Mouse (Mus musculus) urinary bladder, adult 18-20 months (tissue): ENCODE data around the gene Nr1d2.
"Not testable (repeated sequence)": the region's sequence is repeated elsewhere in the genome, so short reads cannot be mapped to it uniquely, and the experiment has no call there.

Source experiments
- DNase-seq, 2 experiments: peaks; one replicate each; pipeline ENCODE4 v3.0.0; 2022; ENCODE audit warnings: low spot score in 2 of 2, mixed read lengths in 2 of 2

Nr1d2 gene

DNA sequence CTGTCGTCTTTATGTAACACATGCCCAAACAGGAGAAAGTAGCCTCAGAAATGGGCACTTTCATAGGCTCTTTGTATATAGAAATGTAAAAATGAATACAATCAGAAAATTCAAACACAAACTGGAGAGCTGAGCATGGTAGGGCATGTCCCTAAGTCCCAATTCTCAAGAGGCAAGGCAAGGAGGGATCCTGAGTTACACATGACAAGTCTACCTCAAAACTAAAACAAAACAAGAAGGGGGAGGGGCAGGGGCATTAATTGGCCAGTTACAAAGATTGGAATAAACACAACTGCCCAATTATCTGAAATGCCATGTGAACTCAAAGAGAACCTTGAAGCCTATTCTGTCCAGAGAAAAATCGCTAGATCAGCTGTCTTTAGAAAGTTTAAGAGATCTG, 5.9 kb downstream of the Nr1d2 start:
- no peak for DNase-seq

DNA sequence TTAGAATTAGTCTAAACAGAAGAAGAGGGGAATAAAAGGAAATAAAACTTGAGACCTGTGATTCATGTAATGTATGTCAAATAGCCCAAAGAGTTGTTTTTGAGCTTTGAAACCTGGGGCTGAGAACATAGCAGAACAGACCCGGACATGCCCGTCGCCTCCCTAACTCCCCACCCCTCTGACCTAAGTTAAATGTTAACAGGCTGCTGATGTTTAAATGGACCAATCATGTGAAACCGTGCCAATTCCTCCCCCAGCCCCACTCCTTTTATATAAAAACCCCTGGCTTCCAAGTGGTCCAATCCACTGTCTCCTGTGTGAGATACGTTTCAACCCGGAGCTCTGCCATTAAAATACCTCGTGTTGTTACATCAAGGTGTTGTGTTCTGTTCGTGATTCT, 7.1 kb downstream of the Nr1d2 start:
- DNase-seq: not testable (repeated sequence)

DNA sequence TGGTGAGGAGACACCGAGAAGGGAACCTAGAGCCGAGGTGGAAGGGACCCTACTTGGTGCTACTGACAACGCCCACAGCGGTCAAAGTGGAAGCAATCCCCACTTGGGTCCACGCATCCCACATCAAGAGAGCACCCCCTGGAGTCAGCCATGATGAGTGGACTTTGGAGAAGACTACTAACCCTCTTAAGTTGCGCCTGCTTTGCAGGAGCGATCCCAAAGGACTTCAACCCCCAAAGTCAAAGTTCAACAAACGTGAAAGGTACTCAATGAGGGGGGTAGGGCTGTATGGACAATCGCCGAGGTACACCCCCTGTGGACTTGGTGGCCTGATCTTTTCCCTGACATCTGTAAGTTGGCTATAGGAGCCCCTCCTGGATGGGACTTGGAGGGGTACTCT, 9.2 kb downstream of the Nr1d2 start:
- not testable (repeated sequence) for DNase-seq

DNA sequence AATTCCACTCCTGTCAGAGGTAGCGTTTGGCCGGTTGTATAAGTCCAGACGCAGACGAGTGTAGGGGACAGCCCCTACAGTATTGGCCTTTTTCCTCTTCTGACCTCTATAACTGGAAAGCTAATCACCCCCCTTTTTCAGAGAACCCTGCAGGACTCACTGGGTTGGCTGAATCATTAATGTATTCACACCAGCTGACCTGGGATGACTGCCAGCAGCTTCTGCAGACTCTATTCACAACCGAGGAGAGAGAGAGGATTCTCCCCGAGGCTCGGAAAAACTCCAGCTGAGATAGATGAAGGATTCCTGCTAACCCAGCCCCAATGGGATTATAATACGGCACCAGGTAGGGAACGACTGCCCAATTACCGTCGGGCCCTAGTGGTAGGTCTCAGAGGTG, 12.7 kb downstream of the Nr1d2 start:
- DNase-seq: not testable (repeated sequence)

DNA sequence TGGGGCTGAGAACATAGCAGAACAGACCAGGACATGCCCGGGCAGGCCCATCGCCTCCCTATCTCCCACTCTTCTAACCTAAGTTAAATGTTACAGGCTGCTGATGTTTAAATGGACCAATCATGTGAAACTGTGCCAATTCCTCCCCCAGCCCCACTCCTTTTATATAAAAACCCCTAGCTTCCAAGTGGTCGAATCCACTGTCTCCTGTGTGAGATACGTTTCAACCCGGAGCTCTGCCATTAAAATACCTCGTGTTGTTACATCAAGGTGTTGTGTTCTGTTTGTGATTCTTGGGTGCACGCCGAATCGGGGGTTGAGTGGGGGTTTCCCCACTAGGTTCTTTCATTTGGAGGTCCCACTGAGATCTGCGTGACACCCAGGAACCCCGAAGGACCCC, 13.5 kb downstream of the Nr1d2 start:
- DNase-seq: not testable (repeated sequence)

DNA sequence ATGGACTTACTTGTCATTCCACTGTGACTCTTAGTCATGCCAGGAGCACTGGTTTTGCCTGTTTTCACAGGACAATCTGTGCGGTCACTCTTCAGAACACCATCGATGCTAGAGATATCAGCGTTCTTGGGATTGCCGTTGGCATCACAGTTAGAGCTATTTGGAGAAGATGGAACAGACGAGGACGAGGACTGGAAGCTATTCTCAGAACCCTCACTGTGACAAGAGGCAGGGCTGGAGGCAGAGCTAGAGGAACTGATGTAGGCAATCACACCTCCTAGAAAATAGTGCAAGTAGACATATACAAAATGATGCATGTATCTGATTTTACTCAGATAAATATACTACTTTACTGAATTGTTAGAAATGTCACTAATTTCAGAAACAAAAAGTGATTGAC, 16.9 kb downstream of the Nr1d2 start:
- no peak for DNase-seq

DNA sequence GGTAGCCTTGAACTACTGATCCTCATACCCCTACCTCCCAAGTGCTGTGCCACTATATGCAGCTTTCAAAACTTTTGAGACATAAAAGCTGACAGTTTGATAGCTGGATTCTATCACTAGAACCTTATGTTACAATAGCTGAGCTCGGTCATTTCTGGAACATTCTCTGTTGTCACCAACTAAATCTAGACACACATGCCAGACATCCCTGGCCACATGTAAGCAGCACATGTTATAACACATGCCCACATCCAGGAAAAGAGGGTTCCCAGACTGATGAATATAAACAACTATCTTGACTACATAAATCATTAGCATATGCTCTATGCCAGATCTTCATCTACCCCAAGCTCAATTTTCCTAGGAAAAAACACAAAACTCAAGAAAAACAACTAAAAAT, 21.8 kb downstream of the Nr1d2 start:
- no peak for DNase-seq

DNA sequence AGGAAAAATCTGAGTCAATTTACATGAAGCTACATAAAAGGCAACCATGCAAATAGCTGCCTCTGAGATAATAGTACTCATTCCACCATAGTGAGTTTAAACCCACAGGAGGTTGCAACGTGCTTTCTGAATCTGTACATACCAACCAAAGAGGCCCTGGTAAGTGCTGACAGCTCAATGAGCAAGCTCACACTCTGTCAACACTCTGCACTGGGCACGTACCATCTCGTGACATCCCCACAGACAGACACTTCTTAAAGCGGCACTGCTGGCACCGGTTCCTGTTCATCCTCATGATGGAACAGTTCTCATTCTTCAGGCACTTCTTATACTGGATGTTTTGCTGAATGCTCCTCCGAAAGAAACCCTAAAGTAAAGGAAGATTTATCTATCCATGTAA, 22.5 kb downstream of the Nr1d2 start:
- DNase-seq: no peak

DNA sequence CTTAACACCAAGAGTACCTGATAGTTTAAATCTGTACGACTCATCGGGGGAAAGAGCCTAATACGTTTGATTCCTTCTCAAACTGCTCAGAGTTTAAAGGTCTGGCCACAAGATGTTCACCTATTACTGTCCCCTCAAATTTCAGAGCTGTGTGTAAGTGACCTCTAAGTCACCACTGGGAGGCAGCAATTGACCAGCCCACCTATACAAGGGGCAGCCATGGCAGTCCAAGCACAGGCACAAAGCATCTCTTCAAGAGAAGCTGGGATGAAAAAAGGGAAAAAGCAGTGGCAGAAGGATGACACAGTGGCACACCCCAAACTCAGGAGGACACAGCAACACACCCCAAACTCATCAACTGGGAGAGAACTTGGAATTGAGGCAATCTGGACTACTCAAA, 28.1 kb downstream of the Nr1d2 start:
- DNase-seq: no peak

DNA sequence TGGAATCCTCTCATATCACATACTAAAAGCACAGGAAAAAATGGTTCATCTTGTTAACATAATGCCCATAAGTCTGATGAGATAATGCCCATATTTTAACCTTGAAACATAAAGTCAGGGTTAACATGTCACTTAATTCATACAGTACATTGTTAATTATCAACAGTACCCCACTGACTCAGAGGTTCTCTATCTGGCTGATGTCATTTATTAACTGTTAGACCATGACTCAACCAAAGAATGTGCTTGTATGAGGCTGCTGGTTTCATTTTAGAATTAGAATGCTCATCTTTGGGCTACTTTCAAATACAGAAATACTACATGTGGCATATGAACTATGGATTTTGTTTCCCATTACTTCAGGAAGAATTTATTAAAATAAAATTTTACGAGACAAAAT, 34.6 kb downstream of the Nr1d2 start:
- DNase-seq: not testable (repeated sequence)

DNA sequence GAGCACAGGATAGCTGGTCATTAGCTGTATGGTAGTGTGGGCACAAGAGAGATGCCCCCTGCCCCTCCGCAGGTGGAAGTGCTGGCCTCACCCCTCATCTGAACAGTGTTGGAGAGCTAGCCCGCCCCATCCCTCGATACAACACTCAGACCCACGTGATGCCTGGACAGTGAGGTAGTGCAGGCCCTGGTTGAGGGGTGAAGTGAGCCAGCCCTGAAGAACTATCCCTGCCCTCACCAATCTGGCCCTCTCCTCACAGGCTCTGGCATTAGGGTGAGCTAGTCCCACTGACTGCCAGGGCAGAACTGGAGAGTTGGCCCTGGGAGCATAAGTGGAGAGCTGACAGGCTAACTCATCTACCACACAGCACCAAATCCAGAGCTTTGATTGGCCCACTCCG, 37.5 kb downstream of the Nr1d2 start:
- DNase-seq: no peak

DNA sequence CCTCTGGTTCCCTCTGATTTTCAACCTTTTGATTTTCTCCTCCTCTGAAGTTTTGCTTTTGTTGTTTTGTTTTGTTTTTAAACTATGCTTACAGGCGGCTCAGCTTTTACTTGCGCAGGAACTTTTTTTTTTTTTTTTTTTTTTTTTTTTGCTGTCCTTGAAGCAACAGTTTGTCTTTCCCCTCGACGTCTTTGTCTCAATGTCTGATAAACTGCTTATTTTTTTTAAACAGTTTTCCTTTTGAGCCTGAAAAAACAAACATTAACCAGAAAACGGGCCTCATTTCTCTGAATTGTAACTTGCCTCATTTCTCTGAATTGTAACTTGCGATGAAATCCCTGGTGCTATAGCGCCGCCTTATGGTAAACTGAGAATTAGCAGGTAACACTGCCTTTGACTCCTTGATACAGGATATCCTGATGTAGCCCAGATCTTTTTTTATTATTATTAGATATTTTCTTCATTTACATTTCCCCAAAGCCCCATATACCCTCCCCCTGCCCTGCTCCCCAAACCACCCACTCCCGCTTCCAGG, 52.0 kb downstream of the Nr1d2 start:
- DNase-seq: no peak

DNA sequence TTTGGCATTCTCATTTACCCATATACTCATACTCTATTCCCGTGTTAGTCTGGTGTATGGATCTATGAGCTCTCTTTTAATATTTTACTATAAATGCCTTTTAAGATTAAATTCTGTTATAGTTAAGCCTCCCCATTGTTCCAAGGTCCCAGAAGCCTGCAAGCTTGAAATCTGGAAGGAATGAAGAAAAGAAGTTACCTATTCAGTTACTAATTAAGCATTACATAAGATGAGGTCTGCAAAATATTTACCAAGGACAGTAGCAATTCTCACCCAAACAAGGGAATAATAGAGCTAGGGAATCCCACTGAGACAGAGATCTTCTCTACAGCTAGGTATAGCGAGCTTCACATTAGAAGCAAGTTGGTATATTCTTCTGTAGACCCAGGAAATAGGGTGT, 61.4 kb downstream of the Nr1d2 start:
- DNase-seq: not testable (repeated sequence)

DNA sequence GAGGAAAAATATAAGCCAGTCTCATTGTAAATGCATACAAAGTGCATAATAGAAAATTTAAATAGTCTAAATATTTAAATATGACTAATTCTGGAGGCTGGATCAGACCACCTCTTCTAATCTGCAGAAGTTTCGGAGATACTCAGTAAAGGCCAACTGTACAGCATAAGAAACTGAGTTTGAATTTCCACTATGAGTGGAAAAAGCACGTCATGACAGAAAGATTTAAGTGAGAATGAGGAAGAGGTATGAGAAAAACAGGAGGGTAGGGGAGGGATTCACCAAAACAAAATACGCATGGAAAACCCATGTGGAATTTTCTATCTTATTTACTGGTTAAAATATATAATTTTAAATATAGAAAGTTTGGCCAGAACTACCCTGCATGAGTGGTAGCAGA, 71.3 kb downstream of the Nr1d2 start:
- DNase-seq: no peak

DNA sequence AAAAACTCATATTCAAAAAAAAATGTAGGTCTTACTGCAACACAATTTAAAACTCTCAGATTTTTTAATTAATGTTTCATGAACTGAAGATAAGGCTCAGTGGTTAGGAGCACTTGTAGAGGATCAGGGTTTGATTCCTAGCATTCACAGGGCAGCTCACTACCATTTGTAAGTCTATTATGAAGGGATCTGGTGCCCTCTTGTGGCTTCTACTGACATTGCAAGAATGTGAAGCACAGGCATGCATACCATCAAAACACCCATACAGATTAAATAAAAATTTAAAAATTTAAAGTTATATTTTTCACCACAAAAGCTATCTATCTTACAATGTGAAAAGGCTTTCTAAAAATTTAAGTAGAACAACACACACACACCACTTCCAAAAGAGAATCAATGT, 71.9 kb downstream of the Nr1d2 start:
- DNase-seq: no peak
